Mouse (Mus musculus) 3T3-L1 (cell line): ENCODE results near the gene Srek1.

Source experiments
- DNase-seq: peaks from one replicate; pipeline ENCODE4 v3.0.0-alpha.2; 2015; ENCODE audit warnings: low read depth, low spot score

Srek1 gene

DNA sequence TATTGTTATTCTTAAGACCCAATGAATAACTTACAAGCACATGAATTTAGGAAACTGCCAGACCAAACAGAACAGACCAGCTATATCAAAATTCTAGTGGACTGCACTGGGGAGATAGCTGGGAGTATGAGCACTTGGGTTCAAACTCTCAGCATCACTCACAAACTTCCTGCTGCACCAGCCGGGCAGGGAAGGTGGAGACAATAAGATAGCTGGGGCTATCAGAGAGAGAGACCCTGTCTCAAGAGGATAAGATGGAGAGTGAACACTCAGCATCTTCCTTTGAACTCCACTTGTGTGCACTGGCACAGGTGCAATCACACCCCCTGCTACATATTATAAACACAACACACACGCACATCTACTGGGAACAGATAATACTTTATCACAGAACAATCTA is 47.5 kb downstream of the Srek1 start:
- no peak for DNase-seq

DNA sequence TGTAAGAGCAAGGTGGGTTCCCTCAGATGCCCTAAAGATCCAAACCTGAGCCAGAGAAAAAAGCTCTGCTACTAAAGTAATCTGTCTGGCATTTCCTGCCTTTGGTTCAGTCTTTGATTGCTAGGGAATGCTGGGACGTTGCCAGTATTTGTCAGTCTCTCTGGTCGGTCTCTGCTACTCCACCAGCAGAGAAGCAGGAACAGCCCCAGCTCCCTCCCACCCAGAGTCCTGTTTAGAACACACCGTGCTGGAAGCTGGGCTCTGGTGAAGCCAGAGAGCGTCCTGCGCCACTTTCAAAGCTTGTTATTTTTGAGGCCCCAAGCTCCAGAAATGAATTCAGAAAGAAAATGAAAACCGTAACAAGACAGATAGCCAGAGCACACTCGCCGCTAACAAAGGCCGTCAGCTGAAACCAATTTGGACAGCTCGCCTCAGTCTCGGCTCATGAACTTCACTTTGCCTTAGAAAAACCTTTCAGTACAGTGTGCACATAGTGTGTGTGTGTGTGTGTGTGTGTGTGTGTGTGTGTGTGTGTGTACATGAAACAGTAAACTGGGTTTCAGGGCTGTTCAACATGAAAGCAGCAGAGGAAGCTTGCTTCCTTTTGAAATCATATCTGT is 62.9 kb downstream of the Srek1 start:
- peak; percentile 82 for DNase-seq

DNA sequence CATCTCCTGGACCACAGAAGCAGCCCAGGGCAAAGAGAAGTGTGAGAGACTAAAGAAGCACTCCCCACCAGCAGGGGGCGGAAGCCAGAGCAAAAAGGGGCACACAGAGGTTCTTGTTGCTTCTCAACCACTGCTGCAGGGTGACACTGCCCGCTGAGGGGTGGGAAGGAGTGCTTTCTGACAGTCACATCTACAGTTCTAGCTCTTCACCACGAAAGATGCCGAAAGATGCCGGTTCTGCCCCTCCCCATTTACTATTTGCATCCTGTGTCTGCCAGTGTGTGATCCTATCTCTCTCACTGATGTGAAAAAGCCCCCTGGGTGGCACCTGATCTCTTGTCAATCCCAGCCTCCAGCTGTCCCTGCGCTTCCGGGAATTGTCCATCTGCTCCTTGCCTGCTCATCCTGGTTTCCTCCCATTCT is 64.0 kb downstream of the Srek1 start:
- DNase-seq, result peak; percentile 20

DNA sequence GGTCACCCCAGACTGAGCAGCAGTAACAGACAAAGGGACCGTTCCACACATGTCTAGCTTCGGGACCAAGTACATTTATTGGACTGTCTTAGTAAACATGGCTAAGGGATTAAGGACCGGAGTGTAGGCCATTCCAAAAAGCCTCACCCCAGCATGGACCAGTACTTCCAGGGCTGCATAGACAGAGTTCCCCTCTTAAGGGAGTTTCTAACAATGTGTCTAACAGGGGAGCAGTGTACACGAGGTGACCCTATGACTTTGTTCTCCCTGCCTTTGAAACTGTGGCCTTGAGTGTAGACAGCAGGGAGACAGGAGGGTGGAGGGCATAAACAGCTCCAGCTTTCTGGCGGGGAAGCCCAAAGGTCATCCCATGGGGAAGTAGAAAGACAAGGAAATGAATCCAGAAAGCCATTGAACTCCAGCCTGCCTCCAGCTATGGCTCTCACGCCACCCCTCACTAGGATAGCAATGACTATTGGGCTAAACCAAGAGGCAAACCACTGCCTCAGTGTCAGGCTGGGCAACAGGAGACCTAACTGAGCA is 68.9 kb downstream of the Srek1 start:
- no peak for DNase-seq

DNA sequence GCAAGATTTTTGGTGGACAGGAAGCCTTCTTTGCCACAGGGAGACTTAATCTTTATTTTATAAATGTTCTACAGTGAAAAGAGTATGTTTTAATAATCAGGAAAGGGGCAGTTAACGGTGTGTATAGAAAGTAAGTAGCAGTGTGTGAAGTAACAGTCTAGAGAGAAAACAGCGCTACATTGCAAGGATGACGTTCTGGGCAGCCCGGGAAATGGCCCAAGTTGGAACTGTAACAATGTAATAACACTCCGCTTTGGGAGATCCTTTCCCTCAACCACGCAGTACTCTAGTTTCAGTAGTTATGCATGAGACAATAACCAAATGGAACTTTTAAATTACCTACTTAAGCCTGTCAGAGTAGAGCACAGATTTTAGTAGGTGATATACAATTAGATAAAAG is 70.6 kb downstream of the Srek1 start:
- peak; percentile 27 for DNase-seq

DNA sequence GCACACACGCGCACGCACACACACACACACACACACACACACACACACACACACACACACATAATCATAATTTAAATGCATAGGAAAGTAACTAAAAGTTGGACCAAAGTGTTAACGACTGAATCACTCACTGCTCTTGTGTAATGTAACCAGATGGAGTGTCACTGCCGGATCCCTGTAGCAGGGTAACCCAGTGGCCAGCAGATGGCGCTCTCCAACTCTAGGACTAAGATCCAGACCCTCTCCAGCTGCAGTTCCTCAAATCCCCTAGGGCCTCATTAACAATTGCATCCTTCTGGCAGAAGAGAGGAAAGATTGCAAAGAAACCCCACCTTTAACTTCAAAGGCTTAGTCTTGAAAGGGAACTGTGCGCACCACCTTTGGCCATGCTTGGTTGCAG is 71.0 kb downstream of the Srek1 start:
- peak; percentile 85 for DNase-seq

DNA sequence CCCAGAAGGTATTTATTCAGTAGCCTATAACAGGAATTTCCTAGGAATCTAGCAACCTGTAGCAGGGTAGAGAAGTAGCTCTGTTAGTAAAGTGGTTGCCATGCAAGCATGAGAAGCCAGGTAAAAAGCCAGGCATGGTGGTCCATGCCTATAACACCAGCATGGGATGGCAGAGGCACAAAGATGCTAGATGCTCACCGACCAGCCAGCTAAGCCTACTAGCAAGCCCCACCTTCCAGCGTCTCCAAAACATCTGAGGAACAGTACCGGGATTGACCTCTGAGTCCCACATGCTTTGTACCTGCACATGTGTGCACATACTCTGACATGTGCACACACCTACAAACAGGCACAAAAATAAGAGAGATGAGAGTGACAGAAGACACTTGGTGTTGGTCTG is 72.1 kb downstream of the Srek1 start:
- DNase-seq, result no peak

DNA sequence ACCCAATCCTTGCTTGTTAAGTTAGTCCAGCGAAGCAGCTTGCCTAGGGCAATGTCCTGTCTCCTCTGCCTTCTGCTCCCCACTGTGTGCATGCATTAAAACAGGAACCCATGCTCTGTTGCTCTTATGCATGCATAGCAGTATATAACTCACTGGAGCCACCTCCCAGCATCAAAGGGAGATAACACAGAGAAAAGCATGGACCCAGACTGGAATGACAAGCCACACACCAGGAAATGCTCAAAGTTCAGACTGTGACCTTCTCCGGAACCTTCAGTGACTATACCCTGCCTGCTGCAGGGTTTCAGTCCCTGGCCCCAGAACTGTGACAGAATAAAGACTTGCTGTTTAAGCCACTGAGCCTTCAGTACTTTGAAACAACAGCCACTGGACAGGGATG is 73.7 kb downstream of the Srek1 start:
- no peak for DNase-seq

DNA sequence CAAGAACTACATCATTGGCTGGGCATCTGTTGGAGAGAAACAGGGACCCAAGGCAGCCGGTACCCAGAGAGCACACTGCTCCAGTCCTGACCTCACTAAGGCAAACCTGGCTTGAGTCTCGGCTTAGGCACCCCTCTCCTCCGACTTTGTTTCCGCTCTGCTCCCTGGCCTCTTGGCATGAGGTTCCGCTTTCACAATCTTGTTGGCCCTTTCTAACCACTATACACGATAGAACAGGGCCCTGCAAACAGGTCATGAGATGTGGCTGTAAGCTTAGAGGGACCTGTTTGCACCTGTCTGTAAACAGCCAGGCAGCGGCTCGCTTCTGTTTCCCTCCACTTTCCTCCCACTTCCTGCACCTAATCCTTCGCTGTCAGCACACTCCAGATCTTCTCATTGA is 76.4 kb downstream of the Srek1 start:
- DNase-seq, result no peak

DNA sequence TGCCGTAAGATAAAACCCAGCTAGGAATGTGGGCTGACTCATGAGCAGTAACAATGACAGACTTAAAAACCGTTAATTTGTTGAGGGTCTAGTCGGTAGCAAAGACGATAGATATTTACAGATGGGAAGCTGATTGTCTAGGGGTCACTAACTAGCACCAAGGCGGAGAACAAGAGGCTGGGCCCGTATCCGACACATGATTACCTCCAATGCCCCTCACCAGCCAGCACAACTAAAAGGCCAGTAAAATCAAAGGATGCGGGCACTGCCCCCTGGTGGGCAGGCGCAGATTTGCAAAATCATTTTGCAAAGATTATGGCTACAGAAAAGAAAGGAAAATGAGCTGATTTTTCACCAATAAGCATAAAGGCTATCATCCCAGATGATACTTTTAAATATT is 78.2 kb downstream of the Srek1 start:
- peak; percentile 80 for DNase-seq

DNA sequence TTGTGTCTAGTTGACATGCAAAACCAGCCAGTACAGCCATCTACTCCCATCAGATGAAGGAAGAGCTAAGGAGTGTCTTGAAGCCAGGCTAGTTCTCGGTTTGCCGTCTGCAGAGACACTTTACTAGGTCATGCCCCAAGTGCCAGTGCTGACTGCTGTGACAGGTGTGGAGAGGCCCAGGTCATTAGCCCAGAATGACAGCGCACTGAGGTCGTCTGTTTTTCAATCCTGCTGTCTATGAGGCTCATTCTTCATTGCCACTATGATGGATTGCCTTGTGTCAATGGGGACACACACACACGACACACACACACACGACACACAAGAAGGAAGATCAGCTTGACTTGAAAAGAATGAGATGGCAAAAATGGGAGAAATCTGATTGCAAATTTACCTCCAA is 79.0 kb downstream of the Srek1 start:
- DNase-seq, result peak; percentile 17
